16 mouse cellular contexts compared by ENCODE assay signal in the genomic region with DNA sequence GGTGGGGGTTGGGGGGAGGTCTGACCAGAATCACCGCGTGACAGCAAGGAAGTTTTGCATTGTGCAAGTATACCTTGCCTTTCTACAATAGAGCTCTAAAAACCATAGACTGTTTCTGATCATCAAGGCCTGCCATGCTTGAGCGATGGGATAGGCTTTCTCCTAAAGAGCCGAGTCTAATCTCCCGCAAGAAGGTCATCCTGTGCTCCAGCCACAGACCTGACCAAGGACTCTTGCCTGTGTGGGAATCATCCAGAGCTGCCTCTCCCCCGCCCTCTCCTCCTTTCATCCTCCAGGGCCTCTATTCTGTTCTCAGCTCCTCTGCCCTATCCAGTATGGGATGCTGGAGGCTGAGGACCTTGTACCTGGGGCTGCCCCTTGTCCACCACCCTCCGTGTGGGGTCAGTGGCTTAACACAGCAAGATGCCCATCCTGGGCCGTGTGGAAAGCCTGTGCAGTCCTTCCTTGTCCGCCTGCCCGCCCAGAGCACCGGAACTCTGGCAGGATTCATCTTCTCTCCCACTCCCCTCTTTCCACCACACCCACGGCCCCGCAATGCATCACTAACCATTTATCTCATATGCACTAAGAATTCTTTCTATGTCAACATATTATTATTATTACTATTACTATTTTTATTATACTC. TPM values are rescaled to one million over a fixed set of nuclear protein-coding genes. Genes with fewer than 3 reads are reported as not detected.
DNase-seq lines count a peak whose midpoint lies in the region; ATAC-seq lines count a peak whose summit lies in the region.
"Had no signal": no experiment of that assay in that cellular context is flagged by ENCODE, and none has a peak within 500 bp of the region (broad histone marks: within the 10 kb centered on the region; RNA-seq: fewer than 3 reads in every experiment).

No protein-coding gene starts in this region.

- H3K4me2 ChIP-seq in hindbrain, embryonic 13.5 days, result no peak overlapping the region
- no peak overlapping the region for H3K4me2 ChIP-seq in hindbrain, embryonic 11.5 days (replicated peaks; ENCODE audit: low read depth, low read length)

- no peak for DNase-seq in hindbrain, embryonic 11.5 days (ENCODE audit: low spot score)
- DNase-seq in ovary, adult 18-20 months (ENCODE audit: low spot score), result peak; percentile 61
- no peak for DNase-seq in ovary, postnatal 10 days (ENCODE audit: low spot score)
- peak; percentile 33 for DNase-seq in ZHBTc4 (ENCODE audit: low read depth, low spot score)
- no peak for DNase-seq in urinary bladder, postnatal 4 days (ENCODE audit: low spot score in 2 of 2)
- no peak for DNase-seq in right cerebral cortex, postnatal 25 days
- DNase-seq: cerebellum, adult 11 months; gastrocnemius, postnatal 25 days; thymus, postnatal 4 days had no signal

- H3K9ac ChIP-seq in hindbrain, embryonic 13.5 days, result no peak overlapping the region
- H3K9ac ChIP-seq in hindbrain, embryonic 11.5 days (ENCODE audit: low read depth, low read length), result no peak overlapping the region
- H3K9ac ChIP-seq: embryonic facial prominence, embryonic 13.5 days; hindbrain, embryonic 12.5 days; intestine, embryonic 15.5 days; kidney, embryonic 15.5 days had no signal

- ATAC-seq in hindbrain, embryonic 13.5 days (ENCODE audit: low FRiP score), result 0 out of 2 replicates have a peak, but pooled peaks have one; percentile 50
- no peak for ATAC-seq in hindbrain, embryonic 11.5 days (ENCODE audit: low FRiP score)
- ATAC-seq: intestine, embryonic 15.5 days had no signal

- no peak overlapping the region for H3K4me3 ChIP-seq in hindbrain, embryonic 13.5 days
- no peak overlapping the region for H3K4me3 ChIP-seq in hindbrain, embryonic 11.5 days (ENCODE audit: low read depth, low read length)
- H3K4me3 ChIP-seq: embryonic facial prominence, embryonic 13.5 days; hindbrain, embryonic 12.5 days; intestine, embryonic 15.5 days; kidney, embryonic 15.5 days; myocyte had no signal

- H3K9me3 ChIP-seq in hindbrain, embryonic 13.5 days, result no peaks in the 10 kb centered on the region
- no peaks in the 10 kb centered on the region for H3K9me3 ChIP-seq in hindbrain, embryonic 11.5 days (ENCODE audit: control insufficient read depth, low read length)
- H3K9me3 ChIP-seq: embryonic facial prominence, embryonic 13.5 days; hindbrain, embryonic 12.5 days; intestine, embryonic 15.5 days; kidney, embryonic 15.5 days had no signal

- peaks cover 11% of the 10 kb centered on the region; the same call in 1 of the 2 replicates for H3K4me1 ChIP-seq in hindbrain, embryonic 13.5 days (replicated peaks)
- H3K4me1 ChIP-seq in hindbrain, embryonic 11.5 days (replicated peaks; ENCODE audit: control insufficient read depth, insufficient read depth, low read length), result no peaks in the 10 kb centered on the region
- H3K4me1 ChIP-seq: intestine, embryonic 15.5 days had no signal

- WGBS in hindbrain, embryonic 13.5 days, result 76% methylated on average over 13 of the region's 13 CpGs
- WGBS in hindbrain, embryonic 11.5 days, result 80% methylated on average over 13 of the region's 13 CpGs

- no peaks in the 10 kb centered on the region for H3K36me3 ChIP-seq in hindbrain, embryonic 13.5 days
- no peaks in the 10 kb centered on the region for H3K36me3 ChIP-seq in hindbrain, embryonic 11.5 days (ENCODE audit: control insufficient read depth, insufficient read depth, low read length)
- H3K36me3 ChIP-seq: embryonic facial prominence, embryonic 13.5 days; hindbrain, embryonic 12.5 days; intestine, embryonic 15.5 days; kidney, embryonic 15.5 days had no signal

- no peaks in the 10 kb centered on the region for H3K27me3 ChIP-seq in hindbrain, embryonic 13.5 days
- no peaks in the 10 kb centered on the region for H3K27me3 ChIP-seq in hindbrain, embryonic 11.5 days (ENCODE audit: control insufficient read depth, insufficient read depth, low read length)
- H3K27me3 ChIP-seq: embryonic facial prominence, embryonic 13.5 days; hindbrain, embryonic 12.5 days; intestine, embryonic 15.5 days; kidney, embryonic 15.5 days had no signal

- no peak overlapping the region for H3K27ac ChIP-seq in hindbrain, embryonic 13.5 days
- no peak overlapping the region for H3K27ac ChIP-seq in hindbrain, embryonic 11.5 days (ENCODE audit: low read depth, low read length)
- H3K27ac ChIP-seq: embryonic facial prominence, embryonic 13.5 days; intestine, embryonic 15.5 days; kidney, embryonic 15.5 days had no signal

RNA-seq across cellular contexts. Expression of a gene that starts 12.9 kb away (rescaled TPM):
- polyA plus RNA-seq in hindbrain, embryonic 13.5 days (2015; fragmentation: Nextera tagmentation; extraction: Ambion mirVana), result 8.4 and 9.0 TPM in 2 replicates
- polyA plus RNA-seq in hindbrain, embryonic 11.5 days (2014; fragmentation: Nextera tagmentation; extraction: Ambion mirVana), result 16.2 and 16.4 TPM in 2 replicates
- polyA plus RNA-seq: liver, adult 2 months had no signal

Comparison
In these comparisons a context has a peak if more than half of its experiments do, and no peak if none do; other contexts are left out.
1. DNase-seq: peak in ovary, adult 18-20 months (single experiment) and ZHBTc4 (single experiment); none in hindbrain, embryonic 11.5 days (single experiment), ovary, postnatal 10 days (single experiment), urinary bladder, postnatal 4 days (0 of 2) and right cerebral cortex, postnatal 25 days (single experiment).